Mouse (Mus musculus) embryo, embryonic 11.5 days (tissue): ENCODE results near the gene Strip2.

ENCODE experiments used
- DNase-seq: peaks from one replicate; pipeline ENCODE4 v3.0.0-alpha.2; 2012; ENCODE audit warnings: low read depth, low spot score

The Strip2 gene

DNA sequence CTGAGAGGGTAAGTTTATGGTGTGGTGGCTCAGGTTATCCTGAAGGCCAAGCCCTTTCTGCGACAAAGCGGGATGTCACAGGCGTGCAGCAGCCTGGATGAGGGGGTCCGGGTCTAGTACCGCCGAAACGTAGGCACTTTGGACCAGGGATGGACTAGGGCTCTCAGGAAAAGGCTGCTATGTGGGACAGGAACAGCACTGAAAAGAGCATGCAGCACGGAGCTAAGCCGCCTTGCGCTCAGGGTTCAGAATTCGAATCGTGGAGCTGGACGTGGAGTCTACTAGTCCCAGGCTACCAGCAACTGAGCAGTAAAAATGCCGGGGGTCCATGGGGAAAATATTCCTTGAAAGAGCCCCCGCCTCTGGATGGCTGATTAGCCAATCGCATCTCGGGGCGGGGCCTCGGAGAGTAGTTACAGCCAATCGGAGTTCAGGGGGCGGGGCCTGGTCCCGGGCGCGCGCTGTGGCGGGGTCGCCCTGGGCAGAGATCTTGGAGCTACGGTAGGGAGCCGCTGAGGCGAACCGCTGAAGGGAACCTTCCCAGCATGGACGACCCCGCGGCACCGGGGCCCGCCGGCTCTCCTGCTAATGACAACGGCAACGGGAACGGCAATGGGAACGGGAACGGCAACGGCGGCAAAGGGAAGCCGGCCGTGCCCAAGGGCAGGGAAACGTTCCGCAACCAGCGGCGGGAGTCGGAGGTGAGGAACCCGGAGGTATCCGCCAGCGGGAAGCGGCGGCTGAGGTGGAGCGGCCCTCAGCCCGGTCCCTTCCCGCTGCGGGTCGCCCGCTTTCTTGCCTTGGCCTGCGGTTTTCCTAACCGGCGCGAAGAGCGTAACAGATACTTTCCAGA lies at the start of gene Strip2:
Strip2 (plus strand) TSS at position 483 of the 853 bp plus-strand sequence.
- peak; percentile 83 for DNase-seq

DNA sequence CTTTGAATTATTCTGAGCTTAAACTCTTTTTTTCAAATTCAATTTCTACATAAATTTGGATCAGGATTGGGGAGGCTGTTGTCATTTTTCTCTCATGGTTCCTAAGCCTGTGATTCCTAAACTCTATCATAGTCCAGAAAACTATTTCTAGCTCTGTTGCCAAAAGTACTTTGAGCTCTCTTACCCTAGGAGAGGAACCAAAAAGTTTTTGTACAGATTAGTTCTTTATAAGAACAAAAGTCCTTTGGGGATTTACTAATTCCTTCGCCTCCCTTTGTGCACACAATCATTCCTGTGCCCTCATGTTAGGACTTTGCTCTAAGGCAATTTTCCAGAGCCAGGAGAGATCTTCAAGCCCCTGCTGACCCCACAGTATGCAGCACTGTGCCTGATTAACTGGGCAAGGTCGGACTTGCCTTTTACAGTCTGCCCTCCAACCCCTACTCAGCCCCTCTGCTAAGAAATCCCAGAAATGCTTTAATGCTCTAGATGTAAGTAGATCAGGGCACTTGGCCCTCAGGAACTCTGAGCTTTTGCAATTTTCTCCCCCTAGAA lies 48.4 kb upstream of the Strip2 start:
- no peak for DNase-seq

DNA sequence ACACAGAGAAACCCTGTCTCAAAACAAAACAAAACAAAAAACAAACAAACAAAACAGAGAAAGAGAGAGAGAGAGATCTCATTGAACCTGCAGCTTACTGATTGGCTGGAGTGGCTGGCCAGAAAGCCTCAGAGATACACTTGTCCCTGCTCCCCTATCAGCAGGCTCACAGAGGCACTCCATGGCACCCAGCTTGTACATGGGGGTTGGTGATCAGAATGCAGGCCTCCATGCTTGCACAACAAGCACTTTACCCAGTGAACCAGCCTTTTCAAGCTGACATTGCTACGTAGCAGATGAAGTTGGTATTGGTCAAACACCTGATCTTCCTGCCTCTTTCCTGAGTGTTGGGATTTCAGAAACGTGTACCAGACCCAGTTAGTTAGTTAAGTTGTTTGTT lies 43.2 kb upstream of the Strip2 start:
- DNase-seq = no peak

DNA sequence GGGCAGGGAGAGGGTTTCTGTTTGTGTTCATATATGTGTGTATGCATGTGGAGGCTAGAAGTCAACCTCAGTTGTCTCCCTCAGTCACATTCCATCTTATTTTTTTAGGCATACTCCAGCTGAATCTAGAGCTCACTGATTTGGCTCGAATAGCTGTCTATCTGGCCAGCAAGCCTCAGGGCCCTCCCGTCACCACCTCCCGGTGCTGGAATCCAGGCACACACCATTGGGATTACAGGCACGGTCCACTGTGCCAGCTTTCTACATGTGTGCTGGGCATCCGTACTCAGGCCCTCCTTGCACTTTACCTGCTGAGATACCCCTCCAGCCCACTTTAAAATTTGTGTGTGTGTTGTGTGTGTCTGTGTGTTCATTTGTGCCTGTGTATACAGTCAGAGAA lies 41.2 kb upstream of the Strip2 start:
- no peak for DNase-seq

DNA sequence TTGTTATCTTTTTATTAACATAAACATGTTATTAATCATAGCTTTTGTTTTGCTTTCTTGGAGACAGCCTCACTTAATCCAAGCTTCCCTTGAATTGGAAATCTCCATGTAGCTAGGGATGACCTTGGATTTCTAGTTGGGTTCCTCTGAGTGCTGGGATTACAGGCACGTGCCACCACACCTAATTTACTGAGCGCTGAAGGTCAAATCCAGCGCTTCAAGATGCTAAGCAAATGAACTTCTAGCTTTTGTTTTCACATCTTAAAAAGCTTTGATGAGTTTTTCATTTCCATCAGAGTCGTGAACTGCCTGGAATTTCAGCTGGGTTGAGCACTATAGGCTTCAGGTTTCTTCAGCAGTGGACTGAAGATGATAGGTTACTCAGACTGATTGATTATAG lies 40.0 kb upstream of the Strip2 start:
- no peak for DNase-seq

DNA sequence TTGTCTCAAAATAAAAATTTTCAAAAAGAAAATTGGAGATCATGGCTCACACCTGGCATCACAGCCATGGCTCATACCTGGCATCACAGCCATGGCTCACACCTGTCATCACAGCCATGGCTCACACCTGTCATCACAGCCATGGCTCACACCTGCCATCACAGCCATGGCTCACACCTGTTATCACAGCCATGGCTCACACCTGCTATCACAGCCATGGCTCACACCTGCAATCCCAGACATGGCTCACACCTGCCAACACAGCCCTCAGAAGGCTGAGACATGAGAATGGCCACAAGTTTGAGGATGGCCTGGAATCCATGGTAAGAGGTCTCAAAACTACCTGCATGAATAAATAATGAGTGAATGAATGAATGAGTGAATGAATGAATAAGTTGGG lies 37.2 kb upstream of the Strip2 start:
- DNase-seq = no peak

DNA sequence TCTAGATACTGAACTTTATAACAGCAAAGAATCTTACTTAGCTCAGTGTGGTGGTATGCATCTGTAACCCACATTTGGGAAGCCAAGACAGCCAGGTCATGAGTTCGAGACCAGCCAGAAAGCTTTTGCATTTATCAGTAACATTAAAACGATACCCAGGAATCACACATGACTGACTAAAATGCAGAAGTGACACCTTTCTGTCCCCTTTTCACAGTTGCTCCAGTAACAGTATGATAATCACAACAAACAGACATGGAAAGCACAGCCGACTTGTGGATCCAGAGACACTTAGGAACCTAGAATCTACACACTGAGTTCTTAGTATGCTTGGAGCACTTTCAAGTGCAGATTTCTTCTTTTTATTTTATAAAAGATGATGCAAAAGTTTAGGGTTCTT lies 36.0 kb upstream of the Strip2 start:
- no peak for DNase-seq

DNA sequence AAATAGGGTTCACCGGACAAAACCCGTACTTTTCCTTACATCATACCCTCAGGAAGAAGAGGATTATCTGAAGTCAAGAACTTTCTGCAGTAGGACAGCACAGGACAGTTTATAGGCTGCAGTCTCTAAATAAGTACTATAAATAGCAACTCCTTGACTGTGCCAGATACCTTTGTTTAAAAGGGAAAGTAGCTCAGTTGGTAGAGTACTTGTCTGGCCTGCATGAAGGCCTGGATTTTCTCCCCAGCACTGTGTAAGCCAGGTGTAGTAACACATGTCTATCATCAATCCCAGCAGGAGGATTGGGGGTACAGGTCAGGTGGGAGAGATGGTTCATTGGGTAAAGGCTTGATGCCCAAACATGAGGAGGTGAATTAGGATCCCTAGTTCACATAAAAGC lies 34.9 kb upstream of the Strip2 start:
- DNase-seq = no peak

DNA sequence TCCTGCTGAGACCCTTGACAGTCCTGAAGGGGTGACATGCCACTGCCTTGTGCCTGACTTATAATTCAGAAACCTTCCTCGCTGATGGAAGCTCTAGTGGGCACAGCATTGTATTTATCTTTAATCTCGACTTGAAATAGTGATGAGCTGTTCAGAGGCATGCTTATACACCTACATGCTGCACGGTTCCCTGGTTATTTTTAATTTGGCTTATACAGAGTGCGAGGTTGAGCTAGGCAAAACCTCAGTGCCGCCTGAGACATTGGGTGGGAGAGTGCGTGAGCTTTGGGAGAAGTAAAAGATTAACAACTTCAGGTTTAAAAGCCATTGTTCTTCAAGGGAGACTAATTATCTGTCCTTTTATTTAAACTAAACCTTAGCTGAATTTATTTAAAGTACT lies 33.9 kb upstream of the Strip2 start:
- no peak for DNase-seq

DNA sequence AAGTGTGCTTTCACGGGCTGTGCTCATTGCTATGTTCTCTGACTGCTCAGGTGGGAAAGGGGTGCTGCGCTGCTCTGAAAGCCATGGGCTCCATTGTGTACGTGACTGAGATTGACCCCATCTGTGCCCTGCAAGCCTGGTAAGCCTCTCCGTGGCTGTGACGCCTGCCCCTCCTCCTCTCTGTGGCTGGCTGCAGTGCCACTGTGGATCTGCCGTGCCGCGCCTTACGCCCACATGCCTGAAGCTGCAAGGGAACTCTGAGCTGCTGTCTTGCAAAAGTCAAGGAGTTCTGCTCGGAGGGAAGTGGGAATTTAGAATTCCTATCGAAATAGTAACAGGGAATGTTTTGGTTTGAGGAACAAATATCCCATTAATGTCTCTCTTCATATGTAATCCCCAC lies 25.7 kb upstream of the Strip2 start:
- no peak for DNase-seq

DNA sequence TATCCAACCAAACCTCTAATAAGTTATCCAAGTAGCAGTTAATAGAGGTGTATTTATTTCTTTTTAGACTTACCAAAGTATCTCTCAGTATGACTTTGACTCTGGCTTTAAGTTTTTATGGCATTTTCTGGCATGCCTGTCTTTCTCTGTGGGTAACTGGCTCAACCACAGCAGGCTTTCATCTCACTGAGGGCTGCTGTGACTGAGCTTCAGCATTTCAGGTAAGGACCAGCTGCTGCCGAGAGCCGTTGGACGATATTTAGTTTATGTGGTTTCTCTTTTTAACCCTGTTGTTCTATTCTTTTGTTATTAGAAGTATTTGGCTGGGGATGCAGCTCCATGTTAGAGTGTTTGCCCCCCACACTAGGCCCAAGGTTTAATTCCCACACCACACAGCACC lies 19.8 kb upstream of the Strip2 start:
- DNase-seq = no peak

DNA sequence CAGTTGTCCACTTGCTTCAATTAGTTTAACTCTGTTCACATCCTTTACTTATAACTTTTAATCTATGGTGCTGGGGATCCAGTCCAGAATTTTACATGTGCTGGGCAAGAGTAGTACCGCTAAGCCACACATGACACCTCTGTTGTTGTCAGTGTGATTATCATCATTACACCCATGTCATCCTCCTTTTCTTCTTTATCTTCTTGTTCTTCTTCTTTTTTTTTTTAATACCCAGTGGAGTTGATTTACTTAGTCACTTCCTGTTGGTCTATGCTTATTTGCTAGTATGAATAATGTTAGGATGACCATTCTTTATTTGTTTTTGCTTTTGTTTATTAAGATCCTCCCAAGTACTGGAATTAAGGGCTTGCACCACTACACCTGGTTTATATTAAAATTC lies 15.4 kb upstream of the Strip2 start:
- no peak for DNase-seq

DNA sequence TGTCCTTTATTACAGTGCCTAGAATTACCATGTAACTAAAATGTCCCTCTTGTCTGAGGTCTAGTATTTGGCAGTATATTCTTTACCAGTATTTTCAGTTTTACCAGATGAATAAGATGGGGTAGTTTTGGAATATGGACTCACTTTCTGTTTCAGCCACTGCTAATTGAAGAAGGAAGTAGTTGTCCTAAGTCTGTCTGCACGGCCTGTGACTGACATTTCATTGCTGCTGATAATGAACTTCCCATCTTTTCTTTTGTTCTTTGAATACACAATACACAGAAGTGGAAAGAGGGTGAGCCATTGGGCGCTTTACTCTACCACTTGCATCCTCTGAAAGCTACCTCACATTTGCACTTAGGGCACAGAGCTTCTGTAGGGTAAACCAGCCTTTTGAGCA lies 14.6 kb upstream of the Strip2 start:
- DNase-seq = no peak

DNA sequence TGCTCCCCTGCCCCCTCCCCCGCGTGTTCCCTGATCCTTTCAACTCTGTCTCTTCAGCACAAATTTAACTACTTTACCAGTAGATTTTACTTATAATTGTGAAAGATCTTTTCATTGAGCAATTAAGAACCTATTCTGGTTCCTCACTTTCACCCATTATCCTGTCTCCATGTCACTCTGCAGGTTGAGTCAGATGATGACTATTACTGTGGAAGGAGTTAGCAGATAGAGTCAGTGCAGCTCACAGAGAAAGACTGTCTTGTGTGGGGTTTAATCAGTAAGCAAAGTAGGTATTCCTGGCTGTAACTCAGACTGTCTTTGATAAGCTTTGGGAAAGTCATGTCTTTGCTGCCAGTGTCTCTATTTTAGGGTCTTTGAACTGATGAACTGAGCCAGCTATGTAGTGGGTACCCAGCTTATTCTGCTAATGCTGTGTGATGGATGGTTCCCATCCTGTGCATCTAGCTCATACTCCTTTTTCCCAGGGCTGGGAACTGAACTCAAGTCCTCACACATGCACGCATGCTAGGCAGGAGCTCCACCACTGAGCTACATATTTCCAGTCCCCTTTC lies 13.4 kb upstream of the Strip2 start:
- no peak for DNase-seq

DNA sequence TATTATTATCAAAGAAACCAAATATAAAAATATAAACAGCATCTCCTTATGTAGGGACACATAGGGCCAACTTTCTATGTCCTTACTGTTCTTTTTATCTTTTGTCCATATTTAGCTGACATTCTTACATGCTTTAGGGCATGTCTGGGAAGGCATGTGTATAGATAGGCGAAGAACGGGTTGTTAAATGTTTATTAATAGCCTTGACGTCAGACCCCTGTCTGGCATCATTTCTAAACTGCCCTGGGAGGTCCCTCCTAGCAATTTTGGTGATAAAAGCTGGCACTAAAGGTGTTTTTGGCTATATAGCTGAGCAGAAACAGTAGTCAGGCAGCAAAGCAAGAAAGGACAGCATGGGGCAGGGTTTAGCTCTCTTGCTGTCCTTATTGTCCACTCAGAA lies 12.5 kb upstream of the Strip2 start:
- DNase-seq = no peak

DNA sequence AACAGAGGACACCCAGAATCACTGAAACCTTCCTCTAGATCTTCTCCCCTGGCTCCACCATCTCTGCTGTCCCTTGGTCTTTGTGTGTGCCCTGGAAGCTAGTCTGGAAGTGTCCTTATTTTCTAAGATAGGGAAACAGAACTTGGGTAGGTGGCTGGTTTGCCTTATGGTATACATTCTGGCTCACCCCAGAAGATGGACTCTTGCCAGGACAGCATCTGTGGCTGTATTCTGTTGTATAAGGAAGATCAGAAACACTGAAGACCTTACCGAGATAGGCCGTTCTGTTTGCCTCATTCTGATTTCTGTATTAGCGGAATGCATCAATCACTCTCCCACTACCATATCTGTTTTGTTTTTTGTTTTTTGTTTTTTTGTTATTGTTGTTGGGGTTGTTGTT lies 6.2 kb upstream of the Strip2 start:
- no peak for DNase-seq

DNA sequence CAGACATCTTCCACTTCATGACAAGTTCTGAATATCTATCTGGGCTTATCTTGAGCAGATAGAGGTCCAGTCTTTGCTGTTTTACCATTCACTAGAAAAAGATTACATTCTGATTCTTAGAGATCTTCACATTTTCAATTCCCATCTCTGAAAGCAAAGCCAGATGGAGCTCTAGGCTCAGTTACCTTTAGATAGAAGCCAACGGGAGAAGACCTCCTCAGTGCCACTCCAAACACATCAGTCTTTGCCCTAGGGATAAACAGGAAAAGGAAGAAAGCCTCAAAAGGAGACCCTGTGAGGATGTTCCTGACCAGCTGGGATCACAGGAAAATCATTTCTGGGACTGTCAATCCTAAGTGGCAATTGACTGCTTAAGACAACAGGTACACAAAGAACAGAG lies 3.1 kb upstream of the Strip2 start:
- DNase-seq = no peak

DNA sequence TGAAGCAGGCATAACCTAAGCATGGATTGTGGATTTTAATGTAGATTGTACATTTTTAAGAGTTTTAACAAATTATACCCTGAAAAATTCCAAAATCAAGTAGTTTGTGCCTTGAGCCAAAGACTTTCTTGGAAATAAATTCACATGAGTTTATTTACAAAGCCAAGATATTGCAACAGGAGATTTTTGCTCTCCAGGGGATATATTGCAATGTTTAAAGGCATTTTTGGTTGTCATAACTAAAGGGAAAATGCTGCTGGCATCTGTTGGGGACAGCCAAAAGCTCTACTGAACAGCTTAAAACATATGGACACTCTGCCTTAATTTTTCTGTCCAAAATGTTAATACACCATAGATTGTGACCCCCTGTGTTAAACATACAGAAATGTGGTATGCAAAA lies 2.7 kb upstream of the Strip2 start:
- DNase-seq = no peak

DNA sequence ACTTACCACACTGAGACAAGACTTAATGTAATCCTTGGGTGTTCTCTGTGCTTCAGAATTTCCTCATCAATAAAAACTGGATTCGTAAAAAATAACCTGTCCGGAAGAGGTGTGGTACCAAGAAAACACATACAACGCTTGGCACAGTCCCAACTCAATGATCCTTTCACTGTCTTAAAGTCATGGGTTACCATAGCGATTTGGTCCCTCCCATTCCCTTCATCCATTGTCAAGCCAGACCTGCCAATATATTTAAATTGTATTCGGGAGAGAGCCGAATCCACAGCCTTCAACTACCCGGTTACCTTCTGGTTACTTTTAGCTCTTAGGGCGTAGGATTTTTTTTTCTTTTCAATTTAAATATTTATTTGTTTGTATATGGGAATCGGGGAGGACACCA lies 976 bp upstream of the Strip2 start:
- no peak for DNase-seq

DNA sequence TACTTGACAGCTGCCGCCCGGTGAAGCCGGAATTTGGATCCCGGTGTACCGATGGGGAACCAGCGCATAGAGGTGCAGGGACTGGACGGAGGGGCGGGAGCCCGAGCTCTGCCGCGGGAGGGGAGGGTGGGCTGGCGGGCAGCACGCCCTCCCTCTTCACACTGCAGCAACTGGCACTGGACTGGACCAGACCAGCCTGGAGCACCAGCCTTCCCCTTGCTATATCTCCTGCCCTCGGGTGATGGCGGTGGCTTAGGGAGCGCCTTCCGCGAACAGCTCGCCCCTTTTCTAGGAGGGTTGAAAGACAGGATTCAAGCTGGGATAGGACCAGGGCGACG lies 540 bp downstream of the Strip2 start:
- DNase-seq = peak; percentile 11

DNA sequence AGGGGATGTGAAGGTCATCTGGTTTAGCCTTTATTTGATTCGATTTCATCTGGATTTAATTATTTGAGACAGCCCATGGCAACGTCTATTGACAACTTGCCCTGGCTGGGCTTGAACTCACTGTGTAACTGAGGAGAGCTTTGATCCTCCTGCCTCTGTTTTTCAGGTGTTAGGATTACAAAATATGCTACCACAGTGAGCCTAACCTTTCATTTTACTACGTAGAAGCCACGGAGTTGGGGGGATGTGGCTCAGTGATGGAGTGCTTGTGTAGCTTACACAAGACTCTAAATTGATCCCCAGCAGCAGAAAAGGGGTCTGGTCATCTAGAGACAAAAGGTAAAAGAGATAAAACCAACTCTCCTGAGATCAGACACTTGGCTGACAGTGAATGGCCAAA lies 1.1 kb downstream of the Strip2 start:
- no peak for DNase-seq

DNA sequence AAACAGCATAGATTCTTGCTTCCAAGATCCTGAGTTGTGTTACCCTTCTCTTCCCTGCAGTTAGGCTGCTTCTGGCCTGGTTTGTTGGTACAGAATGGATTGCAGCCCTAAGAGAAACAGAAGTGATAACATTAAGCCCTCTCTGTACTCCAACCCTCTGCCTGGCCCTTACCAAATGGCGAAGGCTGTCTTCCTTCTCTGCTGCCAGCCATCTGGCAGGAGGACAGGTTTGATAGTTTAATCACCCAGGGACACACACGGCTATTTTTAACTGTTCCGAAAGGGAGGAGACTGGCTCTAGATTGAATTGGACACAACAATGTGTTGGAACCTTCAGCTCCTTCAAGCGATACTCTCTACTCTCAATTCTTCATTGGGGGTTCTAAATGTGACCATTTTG lies 6.7 kb downstream of the Strip2 start:
- DNase-seq = no peak

DNA sequence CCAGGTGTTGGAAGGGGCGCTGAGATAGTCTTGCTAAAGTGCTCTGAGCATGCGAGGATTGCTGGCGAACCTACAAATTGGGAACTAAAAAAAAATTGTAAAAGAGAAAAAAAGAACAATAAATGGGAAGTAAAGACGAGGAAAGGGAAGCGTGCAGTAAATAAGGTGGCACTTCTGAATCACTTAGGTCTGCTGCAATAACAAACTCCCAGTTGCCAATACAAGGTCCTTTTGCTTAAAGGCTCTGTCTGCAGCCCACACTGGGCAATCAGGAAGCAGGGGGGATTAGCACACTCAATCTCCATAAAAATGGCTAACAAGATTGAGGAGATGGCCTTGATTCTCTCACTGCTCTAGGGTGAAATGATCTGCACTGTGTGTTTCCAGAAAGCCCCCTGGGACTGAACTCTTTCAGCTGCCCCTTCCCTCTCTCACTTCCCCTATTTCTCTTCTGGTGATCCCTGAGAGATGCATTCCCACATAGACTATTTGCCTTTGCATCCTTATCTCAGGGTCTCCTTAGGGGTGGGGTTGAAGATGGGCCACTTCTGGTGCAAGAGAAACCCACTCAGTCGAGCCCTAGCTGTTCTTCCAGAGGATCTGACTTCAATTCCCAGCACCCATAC lies 8.9 kb downstream of the Strip2 start:
- no peak for DNase-seq
